Mouse (Mus musculus): Measurements from ENCODE around the gene Speer4b. TPM values are rescaled to one million over a fixed set of nuclear protein-coding genes. Genes with fewer than 3 reads are reported as not detected.
"Not testable (repeated sequence)": the region's sequence is repeated elsewhere in the genome, so short reads cannot be mapped to it uniquely, and the experiment has no call there.

Gene Speer4b
- total RNA-seq (2021), result not detected

GRCm38 (mm10) chr5:27501338-27501737, at the start of gene Speer4b:
Gene Speer4b (minus strand): TSS chr5:27501438.
- intact Hi-C loops (cut with DNase I); DNase-seq: not testable (repeated sequence)

DNA sequence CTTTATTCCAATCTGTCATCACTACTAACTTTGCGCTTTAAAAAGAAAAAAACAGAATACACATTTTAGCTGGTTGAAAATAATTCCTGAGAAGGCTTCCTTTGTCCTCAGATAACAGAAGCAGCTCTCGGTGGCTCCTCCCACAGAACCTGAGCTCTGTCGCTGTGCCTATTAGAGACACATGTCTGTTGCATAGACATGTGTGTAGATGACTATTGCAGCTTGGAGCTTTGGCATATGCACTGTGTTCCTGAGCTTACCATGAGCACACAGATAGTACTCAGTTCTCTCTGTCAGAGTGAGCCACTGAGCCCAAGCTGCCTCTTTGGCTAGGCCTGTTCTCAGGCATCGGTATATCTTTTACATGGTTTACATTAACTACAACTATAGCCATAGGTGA, 48.1 kb upstream of the Speer4b start:
- no peak for DNase-seq
- intact Hi-C loops (cut with DNase I), result no loop called here

DNA sequence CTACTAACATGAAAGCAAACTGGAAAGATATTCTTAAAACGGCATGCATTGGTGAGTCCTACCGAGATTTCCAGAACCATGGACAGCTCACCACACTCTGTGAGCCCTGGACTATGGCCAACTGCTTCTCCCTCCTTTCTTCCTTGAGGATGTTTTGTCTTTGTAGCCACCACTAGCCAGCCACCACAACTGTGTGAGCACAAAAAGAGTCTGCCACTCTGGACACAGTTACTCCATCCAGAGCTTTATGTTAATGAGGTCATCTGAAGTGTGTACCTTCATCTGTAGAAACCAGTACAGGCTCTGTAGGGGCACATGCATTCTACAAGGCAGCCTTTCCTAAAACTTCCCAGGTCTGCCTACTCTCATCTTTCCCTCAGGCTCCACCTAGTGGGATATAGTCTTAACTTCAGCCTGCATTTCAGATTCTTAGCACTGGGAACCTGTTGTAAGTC, 43.6 kb upstream of the Speer4b start:
- peak; percentile 49 for DNase-seq
- intact Hi-C loops (cut with DNase I), result loop anchor here (5.0 kb wide), 1 partner anchor 468 kb away; no protein-coding TSS in a partner anchor

DNA sequence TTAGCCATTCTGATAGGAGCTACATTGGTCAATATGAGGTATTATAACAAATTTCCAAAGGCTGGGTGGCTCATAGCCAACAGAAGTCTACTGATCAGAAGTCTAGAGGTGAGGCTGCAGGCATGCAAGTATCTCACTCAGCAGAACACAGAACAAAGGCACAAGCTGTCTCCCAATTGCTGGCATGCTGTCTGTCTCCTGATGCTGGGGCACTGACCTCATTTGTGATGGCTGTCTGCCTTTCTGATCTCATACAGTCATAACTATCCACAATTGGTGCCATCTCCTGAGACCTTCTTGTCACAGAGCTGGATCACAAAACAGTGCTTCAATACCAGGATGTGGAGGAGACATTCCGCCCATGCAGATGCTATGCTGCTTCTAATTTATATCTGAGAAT, 25.7 kb upstream of the Speer4b start:
- no peak for DNase-seq
- intact Hi-C loops (cut with DNase I), result no loop called here

- intact Hi-C loops (cut with DNase I), result no loop called here
- no peak for DNase-seq
Observed at GRCm38 (mm10) chr5:27518716-27519115, 17.5 kb upstream of the Speer4b start.

DNA sequence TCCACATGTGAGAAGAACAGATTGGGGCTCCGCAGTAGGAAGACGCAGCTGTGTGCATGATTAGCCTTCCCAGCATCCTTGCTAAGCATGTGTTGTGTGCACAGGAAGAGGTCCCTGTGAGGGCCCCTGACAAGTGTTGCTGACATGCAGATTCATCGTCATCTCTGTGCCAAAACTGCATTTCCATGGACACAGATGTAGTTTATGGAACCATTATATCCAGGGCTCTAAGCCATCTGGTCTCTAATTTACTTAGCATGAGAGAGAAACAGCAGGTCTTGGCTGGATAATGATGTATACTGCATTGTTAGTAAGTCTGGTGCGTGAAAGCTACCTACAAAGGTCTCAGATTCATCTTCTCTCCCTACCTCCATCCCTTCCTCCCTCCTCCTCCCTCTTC, 10.3 kb downstream of the Speer4b start:
- DNase-seq, result peak; percentile 13
- intact Hi-C loops (cut with DNase I), result no loop called here

- intact Hi-C loops (cut with DNase I), result no loop called here
- DNase-seq, result no peak
Observed at GRCm38 (mm10) chr5:27486138-27486537, 15.1 kb downstream of the Speer4b start.

DNA sequence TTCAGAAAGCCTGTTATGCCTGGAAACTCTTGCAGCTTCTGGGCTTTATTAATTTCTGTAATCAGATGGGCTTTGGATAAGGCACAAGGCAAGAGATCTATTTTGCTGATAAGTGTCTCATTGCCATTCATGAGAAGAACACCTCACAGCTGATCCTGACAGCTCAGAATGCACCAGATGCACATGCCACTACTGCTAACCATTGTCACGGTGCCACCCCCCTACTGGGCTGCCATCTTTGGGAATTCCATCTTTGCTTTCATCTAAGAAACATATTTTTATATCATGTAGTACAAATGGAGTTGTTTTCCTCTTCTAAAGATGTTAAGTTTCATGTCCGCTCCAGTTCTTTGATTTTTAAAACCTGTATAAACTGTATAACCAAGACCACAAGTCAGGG, 19.5 kb downstream of the Speer4b start:
- peak; percentile 24 for DNase-seq
- intact Hi-C loops (cut with DNase I), result no loop called here

- intact Hi-C loops (cut with DNase I), result no loop called here
Observed at GRCm38 (mm10) chr5:27474964-27475465, 26.2 kb downstream of the Speer4b start.

GRCm38 (mm10) chr5:27457686-27458085, 43.6 kb downstream of the Speer4b start:
- DNase-seq, result no peak
- intact Hi-C loops (cut with DNase I), result no loop called here

More at GRCm38 (mm10) chr5:27474964-27475465, 26.2 kb downstream of the Speer4b start:
- no peak for DNase-seq

- intact Hi-C loops (cut with DNase I), result no loop called here
- peak; percentile 26 for DNase-seq
Observed at GRCm38 (mm10) chr5:27456981-27457380, 44.3 kb downstream of the Speer4b start.

DNA sequence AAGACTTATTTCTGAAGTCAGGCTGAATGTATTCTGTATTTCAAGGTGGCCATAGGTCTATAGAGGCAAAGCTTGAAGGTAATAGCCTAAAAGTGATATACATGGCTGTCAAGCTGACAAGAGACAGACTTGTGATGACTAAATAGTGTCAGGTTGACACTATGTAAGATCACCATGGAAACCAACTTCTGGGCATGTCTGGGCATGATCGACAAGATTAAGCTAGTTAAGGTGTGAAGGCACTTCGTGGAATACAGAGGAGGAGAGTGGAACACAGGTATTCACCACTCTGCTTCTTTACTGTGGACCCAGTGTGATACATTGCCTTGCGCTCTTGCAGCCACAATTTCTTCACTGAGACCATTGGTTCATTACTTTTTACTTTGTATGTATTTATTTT, 46.9 kb downstream of the Speer4b start:
- no peak for DNase-seq
- intact Hi-C loops (cut with DNase I), result no loop called here

- intact Hi-C loops (cut with DNase I), result no loop called here
- DNase-seq, result peak; percentile 38
Observed at GRCm38 (mm10) chr5:27453201-27453845, 47.9 kb downstream of the Speer4b start.

Data from left cerebral cortex, postnatal 4 days (tissue).